Mouse (Mus musculus): ENCODE data around the gene Fam204a.
A peak's percentile ranks its signal among the peaks of the same experiment; 100 is the strongest.

Fam204a gene

DNA sequence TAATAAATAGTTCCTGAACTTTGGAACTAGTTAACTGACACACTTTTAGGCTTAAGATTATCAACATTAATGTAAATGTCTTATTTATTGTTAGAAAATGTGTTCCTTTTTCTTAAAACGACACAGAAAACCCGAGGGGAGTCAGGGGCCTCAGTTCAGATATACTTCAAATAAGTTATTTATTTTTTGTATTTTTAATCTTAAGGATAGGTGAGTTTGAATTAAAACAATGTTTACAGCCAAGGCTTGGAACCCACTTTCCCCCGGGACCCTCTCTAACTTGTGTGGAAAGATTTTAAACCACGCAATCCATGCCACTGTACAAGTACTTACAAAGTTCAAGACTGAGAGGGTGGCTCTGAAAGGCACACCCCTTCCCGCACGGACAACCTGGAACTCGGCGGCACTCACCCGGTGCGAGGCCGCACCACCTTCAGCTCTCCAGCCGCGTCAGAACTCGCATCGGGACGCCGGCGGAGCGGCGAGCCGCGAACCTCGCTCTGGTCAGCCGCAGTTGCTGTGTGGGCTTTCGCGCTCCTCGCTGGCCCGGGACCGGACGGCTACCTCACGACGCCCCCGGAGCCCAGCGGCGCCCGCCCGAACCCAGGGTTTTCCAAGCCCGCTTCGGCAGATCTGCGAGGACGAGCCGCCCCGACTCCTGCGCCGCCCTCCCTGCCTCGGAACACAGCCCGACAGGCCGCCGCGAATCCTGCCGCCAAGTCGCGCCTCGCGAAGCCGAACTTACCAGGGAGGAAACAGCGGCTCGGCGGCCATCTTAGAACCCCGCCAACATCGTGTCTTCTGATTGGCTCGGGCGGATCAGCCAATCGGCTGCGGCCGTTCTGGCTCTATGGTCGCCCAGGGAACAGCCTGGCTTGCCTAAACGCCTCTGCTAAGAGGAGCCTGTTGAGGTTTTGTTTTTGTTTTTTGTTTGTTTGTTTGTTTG, at the start of gene Fam204a:
TSS of gene Fam204a (minus strand) at position 803 of the 946 bp plus-strand sequence.
- DNase-seq (ENCODE audit: low read depth): peak; percentile 90

DNA sequence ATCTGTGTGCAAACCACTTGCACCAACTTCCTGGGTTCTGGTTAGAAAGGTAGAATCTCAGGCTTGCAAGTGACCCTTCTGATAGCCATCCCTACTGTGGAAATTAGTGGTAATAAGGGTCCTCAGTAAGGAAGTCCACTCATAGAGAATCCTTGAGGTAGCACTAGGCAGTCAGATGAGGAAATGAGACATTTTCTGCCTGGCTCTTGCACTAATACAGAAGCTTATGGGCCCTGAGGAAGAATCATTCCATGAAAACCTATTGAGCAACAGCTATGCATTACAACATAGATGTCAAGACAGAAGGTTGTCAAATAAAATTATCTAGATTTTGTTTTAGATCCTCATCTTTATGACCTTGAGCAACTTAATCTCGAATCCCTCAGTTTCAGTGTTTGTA, 39.3 kb upstream of the Fam204a start:
- DNase-seq (ENCODE audit: low read depth): no peak

DNA sequence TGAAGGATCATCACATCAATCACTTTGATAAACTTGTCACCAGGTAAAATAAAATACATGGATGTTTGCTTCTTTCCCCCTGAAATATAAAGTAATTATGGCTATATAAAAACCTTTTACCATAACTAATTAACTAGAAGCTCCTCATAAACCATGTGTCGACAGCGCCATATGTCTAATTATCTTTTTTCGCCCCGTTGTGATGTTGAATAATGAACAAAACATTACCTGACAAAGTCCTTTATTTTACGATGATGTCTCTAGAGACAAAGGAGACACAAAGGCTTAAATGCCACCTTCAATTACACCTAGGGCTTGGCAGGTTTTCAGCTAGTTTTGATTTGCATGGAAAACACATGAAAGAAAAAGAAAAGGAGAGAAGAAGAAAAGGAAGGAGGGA, 34.2 kb upstream of the Fam204a start:
- DNase-seq (ENCODE audit: low read depth): no peak

DNA sequence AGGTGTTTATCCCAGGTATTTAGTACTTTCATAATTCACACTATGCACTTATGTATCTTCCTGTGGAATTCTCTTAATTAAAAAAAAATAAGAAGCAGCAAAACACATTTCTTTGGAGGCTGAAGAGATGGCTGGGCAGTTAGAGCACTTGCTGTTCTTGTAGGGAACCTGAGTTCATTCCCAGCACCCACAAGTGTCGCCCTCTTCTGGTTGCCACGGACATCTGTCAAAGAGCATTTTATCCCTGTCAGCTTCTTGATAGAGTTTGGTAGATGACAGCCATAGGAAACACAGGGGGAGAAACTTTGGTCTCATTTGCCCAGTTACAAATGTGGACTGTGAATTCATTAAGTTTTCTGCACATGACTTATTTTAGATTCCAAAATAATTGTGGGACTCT, 25.5 kb upstream of the Fam204a start:
- no peak for DNase-seq (ENCODE audit: low read depth)

DNA sequence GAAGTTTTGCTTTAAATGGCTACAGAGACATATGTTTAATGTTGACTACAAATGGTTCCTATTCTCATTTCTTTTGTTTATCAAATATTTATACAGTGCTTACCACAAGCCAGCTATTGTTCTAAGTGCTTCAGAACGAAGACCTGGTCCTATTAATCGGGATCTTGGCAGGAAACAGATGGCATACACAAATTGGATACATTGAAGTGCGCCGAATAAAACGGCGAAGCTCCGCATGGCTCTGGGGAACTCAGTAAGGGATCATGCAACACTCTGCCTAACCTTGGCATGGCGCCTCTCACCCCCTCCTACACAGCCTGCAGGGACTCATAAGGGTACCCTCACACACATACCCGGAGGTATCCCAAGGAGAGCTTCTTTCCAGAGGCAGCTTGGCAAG, 24.7 kb upstream of the Fam204a start:
- no peak for DNase-seq (ENCODE audit: low read depth)

DNA sequence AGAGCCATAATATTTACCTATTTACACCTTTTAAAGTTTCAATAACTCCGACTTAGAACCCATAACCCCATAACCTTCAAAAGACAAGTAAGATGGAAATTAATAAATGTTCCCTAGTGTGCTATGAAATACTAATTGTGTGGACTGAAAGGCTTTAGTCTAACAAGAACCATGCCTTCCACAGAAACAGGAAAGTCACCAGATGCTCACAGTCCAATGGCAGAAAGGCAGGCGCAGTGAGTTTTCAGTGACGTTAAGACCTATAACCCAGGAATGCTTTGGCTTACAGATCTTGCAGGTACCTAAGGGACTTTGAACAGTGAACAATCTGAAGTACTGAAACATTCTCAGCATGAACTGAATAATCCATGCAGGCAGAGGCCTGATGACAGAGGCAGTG, 18.7 kb upstream of the Fam204a start:
- no peak for DNase-seq (ENCODE audit: low read depth)

DNA sequence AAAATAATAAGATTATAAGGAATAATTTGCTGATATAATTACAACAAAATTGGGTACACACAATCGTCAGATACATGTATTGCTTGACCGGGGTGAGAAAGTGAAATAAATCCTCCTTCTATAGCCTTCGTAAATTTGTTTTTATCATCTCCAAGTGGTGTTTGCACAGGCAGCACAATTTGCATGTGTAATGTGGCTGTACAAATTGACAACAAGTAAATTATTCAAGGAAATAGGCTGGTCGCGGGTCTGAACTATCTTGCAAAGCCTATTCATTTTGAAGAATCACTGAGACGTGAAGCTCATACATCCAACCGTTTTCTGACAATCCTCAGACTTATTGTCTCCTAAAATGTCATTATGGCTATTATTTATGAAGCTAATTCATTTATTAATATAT, 16.1 kb upstream of the Fam204a start:
- no peak for DNase-seq (ENCODE audit: low read depth)

DNA sequence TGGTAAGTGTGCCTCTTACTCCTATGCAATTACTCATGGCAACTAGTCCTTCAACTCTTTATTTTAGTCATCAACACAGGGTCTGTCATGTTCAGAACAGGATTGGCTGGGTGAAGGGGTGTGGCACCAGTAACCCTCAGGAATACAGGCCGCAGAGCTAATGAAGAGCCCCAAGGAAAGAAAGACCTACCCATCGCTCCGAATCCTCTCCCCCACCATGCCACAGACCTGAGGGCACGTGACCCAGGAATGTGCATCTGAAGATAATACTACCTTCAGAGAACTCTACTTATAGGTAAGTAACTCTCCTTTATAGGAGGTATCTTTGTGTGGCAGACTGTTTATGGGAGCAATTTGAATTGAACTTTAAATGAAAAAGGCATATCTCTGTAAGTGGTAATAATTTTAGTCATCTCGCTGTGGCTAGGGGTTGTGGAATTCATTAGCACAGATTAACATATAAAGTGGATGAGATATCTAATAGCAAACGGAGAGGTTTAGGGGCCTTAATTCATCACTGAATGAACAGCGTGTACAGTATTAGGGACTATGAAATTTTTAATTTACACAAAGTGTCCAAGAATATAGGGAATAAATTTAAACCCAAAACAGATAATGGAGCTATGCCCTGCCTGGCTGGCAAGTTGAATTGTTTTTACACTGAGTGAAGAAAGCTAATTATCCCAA, 15.6 kb upstream of the Fam204a start:
- no peak for DNase-seq (ENCODE audit: low read depth)

DNA sequence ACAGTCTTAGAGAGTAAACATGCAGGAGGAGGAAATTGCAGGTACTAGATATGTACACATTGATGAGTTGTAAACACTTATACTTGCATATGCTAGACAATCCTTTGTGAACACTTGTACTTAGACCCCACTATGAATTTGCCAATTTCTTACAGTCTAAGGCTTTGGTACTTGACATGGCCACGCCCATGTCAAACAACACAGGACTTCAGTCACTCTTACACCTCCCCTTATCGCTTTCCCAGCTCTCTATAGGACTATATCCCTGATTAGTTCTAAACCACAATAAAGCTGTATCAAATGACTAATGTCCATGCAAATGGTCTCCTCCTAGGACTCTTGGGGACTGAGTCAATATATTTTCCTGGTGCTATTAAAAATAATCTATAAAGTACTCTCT, 5.0 kb upstream of the Fam204a start:
- DNase-seq (ENCODE audit: low read depth): no peak

DNA sequence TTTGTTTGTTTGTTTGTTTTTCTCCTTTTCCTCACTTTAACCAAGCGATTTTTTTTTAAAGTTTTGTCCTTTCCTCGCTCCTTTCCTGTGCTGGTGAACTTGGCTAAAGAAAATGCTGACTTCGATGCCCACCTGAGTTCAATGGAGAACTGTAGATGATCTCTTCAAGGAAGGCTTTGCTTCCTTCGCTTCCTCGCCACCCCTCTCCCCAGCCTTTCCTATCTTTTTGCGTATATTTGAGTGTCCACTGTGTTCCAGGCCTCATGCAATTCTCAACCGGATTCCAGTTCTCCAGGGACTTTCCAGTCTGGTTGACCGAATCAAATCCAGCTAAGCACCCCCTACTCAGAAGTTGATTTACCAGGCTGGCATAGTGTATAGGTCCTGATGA, 339 bp upstream of the Fam204a start:
- no peak for DNase-seq (ENCODE audit: low read depth)

DNA sequence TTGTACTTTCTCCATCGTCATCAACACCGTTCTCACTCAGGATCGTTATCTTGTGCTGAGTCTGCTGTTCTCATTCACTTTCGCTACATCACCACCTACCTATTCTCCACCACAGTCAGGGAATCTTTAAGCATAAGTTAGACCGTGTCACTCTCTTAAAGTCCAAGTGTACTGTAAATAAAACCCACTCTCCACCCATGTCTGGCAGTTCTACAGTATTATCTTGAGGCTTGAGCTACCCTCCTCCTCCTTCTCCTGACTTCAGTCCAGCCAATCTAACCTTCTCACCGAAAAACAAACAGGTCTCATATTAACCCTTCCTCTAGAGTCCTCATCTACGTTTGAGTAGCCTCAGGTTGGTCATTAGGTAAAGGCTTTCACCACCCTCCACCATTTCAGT, 7.1 kb downstream of the Fam204a start:
- no peak for DNase-seq (ENCODE audit: low read depth)

DNA sequence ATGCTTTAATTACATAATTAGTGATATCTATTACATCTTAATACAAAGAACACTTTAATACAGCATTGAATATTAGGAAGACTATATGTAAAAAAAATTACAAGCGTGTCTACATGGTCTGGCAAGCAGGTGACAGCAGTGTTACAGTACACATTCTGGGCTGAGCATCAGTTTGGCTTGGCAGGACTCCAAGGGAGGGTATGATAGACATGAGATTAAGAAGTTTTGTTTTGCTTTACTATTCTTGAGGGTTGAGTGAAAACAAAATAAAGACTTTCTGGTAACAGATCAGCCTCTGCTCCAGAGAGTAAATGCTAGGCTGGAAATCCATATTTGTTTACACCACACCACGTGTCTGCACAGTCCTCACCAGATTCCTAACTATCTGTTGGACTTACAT, 8.5 kb downstream of the Fam204a start:
- DNase-seq (ENCODE audit: low read depth): no peak

DNA sequence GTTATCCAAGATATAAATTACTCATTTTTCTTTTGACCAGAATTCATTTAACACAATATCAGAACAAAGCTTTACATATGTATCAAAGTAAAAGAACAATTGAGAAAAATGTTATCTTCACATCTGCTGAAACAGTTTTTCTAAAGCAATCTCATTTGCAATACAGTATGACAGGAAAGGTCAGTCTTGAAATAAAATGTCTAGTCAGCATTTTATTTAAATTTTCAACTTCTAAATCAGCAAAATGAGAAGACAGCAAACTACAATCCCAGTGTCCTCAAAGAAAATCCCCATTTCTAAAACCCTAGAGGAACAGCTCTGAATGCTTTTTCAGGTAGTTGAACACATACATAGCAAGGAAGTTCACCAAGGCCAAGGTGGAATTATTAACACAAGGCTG, 18.3 kb downstream of the Fam204a start:
- no peak for DNase-seq (ENCODE audit: low read depth)

DNA sequence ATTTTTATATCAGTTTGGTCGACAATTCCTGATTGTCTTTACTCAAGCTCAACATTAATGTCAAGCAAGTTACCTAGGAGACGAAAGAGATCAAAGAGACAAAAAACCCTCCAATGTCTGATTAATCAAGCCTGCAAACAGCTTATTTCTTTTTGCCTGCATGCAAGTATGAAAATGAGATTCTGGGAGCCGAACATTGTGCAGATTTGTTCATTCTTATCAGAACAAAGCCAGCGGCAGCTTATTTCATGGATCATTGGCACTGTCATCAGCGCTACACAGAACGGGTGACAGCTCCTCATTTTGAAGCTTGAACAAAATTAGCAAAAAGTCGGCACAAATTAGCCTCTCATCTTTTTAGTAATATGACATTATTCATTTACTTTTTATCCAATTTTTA, 22.3 kb downstream of the Fam204a start:
- no peak for DNase-seq (ENCODE audit: low read depth)

DNA sequence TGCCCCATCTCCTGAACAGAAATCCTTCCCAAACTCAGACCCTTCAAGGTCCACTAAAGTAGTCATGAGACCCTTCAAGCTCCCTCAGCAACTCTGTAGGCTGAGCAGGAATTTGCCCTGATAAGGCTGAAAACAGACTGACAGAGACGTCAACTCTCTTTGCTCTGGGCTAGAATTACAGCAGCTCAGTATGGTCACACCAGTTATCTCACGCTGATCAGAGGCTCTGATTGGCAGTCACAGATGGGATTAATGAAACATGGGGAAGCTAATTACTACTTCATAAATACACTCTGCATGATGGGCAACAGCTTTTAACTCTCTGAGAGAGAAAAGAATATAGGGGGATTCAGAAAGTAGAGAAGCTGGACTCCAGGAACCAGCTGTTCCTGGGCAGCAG, 26.2 kb downstream of the Fam204a start:
- no peak for DNase-seq (ENCODE audit: low read depth)

DNA sequence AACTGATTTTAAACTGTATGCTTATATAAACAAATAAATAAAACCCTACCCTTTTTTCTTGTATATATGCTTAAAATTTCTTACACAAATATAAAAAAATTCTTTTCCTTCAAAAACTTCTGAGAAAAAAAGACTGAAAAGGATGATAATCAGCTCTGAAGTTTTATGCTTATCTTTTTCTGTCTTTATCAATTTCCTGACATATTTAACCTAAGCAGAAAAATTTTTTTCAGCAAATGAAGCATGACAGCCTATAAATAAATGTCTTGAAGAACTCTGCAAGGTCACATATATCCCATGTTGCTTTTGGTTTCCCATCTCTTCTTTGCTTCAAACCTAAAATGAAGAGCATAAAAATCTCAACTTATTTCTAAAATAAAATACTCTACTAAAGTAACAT, 27.3 kb downstream of the Fam204a start:
- DNase-seq (ENCODE audit: low read depth): no peak

DNA sequence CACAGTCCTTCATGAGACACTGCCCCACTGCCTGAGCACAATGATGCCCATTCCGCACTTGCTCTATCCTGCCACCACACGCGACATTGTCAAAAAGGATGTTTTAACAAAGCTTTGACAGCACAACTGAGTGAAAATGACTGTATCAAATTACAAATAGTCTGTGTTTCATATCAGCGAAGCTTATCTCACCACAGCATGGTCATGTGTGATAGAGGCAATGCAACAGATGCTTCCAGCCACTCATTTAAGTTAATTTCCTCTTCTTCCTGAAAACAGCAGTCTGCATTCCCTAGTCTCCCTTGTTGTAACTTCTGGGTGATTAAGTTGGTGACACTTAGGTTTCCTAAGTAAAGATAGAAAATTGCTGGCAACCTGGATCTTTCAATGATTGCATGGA, 33.7 kb downstream of the Fam204a start:
- no peak for DNase-seq (ENCODE audit: low read depth)

DNA sequence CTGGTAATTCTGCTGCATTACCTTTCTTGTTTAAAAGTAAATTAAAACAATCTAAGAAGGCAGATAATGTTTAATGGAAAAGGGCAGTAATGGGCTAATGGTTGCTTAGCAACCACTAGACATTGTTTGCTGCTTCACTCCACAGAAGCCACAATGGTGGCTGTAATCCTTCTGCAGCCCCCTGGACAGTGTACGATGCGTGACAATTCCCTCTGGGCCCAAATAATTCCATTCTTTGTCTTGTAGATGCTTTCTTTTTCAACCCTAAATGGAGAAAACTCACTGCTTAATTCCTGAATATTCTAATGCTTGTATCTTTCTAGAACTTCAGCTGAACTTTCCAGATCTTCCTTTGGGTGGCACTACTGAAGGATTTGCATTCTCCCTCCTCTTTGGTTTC, 37.3 kb downstream of the Fam204a start:
- DNase-seq (ENCODE audit: low read depth): no peak

DNA sequence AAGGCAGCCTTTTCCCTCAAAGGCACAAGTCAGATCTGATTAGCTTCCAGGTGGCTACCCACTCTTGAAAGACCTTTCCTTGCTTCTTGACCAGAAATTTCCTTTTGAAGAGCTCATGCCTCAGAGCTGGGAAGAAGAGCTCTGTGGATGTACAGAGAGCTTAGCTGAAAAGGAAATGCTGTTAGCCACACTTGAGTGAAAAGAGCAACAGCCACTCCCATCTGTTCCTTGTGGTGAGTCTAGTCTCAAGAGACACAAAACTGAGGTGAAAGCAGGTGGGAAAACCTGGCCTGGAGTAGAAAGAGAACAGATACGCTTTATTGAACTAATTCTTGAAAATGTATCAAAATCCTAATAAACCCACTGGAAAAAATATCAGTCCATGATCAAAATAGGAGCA, 43.6 kb downstream of the Fam204a start:
- DNase-seq (ENCODE audit: low read depth): no peak

DNA sequence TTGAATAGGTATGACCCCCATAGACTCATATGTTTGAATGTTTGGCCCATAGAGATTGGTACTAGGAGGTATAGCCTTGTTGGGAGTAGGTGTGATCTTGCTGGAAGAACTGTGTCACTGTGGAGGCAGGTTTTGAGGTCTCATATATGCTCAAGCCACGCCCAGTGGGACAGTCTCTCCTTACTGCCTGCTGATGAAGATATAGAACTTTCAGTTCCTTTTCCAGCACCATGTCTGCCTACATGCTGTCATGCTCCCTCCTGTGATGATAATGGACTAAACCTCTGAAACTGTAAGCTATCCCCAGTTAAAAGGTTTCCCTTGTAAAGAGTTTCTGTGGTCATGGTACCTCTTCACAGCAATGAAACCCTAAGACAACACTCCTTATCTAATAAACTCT, 44.3 kb downstream of the Fam204a start:
- no peak for DNase-seq (ENCODE audit: low read depth)

DNA sequence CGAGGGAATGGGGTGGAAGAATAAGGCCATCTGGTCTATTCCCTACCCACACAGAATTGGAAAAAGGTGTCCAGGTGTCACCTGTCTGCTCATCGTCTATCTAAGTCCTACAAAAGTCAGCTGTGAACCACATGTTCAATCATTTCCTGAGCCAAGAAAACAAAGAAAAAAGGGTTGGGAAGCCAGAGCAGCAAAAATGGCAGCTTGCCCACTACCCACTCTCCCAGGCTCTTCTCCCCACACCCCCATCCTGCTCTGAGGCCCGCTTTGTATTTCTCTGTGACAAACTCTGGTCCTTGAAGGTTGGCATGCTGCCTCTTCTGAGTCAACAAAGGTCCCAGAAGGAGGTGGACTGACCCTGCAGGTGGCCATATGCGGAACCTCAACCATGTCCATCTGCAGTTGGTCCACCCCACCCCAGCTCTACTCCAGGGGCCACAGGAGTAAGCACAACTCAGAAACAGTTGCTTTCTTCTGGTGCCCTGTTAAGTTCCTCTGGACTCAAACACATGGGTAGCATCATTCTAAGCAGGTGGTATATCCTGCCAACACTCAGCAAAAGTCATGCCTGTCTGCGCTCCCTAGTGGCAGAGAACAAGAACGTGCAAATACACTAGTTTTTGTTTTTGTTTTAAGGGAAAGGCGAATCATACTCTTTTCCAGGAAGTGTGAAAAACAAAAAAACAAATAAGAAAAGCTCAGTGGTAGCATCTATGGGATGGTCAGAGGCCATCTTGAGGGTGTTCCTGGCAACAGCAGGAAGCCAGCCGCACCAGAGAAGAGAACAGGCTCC, 47.5 kb downstream of the Fam204a start:
- no peak for DNase-seq (ENCODE audit: low read depth)

DNA sequence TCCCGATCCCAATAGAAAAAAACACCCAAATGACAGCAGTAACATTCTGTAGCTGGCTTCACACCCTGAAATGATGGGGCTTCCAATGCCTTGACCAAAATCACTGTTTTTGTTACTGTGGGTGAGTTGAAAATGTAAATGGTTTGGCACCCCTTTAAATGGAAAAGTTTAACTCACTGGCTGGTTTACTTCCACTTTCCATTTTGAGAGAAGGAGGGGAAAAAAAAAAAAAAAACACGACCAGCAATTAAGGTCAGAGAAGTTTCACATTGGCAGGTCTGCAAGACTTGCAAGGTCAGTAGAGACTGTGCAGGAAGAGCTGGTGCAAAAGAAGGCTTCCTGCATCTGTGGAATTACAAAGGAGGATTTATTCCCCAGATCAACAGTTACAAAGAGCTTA, 61.1 kb downstream of the Fam204a start:
- no peak for DNase-seq (ENCODE audit: low read depth)

All from fibroblast of lung, adult 2 months (primary cell).